Mouse (Mus musculus) lung, embryonic 15.5 days (tissue): ENCODE data around the gene Nfia. TPM values are rescaled to one million over a fixed set of nuclear protein-coding genes. Genes with fewer than 3 reads are reported as not detected.

Source experiments
- ATAC-seq: fragments of 200-750 bp; cut with Nextera tagmentation; 2 replicates; pipeline ENCODE4 v1.8.0; 2017; ENCODE audit warnings: moderate number of reproducible peaks, borderline replicate concordance; ENCODE audit not compliant: low FRiP score, low TSS enrichment; ENCODE audit errors: extremely low read depth
- H3K27ac ChIP-seq: fragments of 300-500 bp; sonication (generic); 2 replicates; pipeline ENCODE4 v1.5.1; 2015; ENCODE audit warnings: moderate library complexity, mild to moderate bottlenecking, inconsistent platforms
- H3K27me3 ChIP-seq: fragments of 300-500 bp; sonication (generic); 2 replicates; pipeline ENCODE4 v1.6.1; 2015; ENCODE audit warnings: inconsistent platforms
- H3K36me3 ChIP-seq: fragments of 300-500 bp; sonication (generic); 2 replicates; pipeline ENCODE4 v1.6.1; 2015; ENCODE audit warnings: inconsistent platforms
- H3K4me1 ChIP-seq: fragments of 300-500 bp; sonication (generic); 2 replicates; pipeline ENCODE4 v1.6.1; 2015; ENCODE audit warnings: inconsistent platforms
- H3K4me2 ChIP-seq: fragments of 300-500 bp; sonication (generic); 2 replicates; pipeline ENCODE4 v1.6.1; 2015; ENCODE audit warnings: inconsistent platforms, mild to moderate bottlenecking, moderate library complexity
- H3K4me3 ChIP-seq: fragments of 300-500 bp; sonication (generic); 2 replicates; pipeline ENCODE4 v1.5.1; 2015; ENCODE audit warnings: mild to moderate bottlenecking, inconsistent platforms
- H3K9ac ChIP-seq: fragments of 300-500 bp; sonication (generic); 2 replicates; pipeline ENCODE4 v1.6.1; 2015; ENCODE audit warnings: inconsistent platforms
- H3K9me3 ChIP-seq: fragments of 300-500 bp; sonication (generic); 2 replicates; pipeline ENCODE4 v1.6.1; 2016; ENCODE audit warnings: inconsistent platforms
- WGBS: fragments of 180-500 bp; shearing (Covaris S2); methylation state at CpG from one replicate; pipeline ENCODE4 v1.1.7; 2015; 5-methylcytosine and 5-hydroxymethylcytosine counted together
- polyA plus RNA-seq: library from polyadenylated mRNA; unstranded; fragments of >200 nt; fragmentation: Nextera tagmentation; extraction: Ambion mirVana; gene quantifications from 2 replicates; pipeline ENCODE4 v1.2.1, GENCODE M21; 2015

Gene Nfia
- polyA plus RNA-seq, 1 experiment from 2014 or later: 50.2 TPM

- Histone ChIP-seq H3K27me3 (no peaks in the 10 kb centered on the region), H3K4me3 (peak overlapping the region; percentile 51)
- 1% methylated on average over 40 of the region's 40 CpGs for WGBS
Observed at GRCm38 (mm10) chr4:97751483-97752251, 20.9 kb upstream of the Nfia start.

GRCm38 (mm10) chr4:97752276-97753010 lies 20.1 kb upstream of the Nfia start:
- H3K36me3 ChIP-seq: no peaks in the 10 kb centered on the region
- H3K9ac ChIP-seq: peak overlapping the region; percentile 60; the same call in 1 of the 2 replicates
- WGBS: 39% methylated on average over 5 of the region's 5 CpGs
- H3K9me3 ChIP-seq: no peaks in the 10 kb centered on the region
- H3K4me2 ChIP-seq: peak overlapping the region; percentile 96
- H3K4me3 ChIP-seq: peak overlapping the region; percentile 51
- H3K27me3 ChIP-seq: no peaks in the 10 kb centered on the region
- peak overlapping the region; percentile 93 for H3K27ac ChIP-seq
- H3K4me1 ChIP-seq: peaks cover 17% of the 10 kb centered on the region
- no peak for ATAC-seq

More at GRCm38 (mm10) chr4:97751483-97752251, 20.9 kb upstream of the Nfia start:
- Histone ChIP-seq H3K9ac (peak overlapping the region; percentile 60), H3K4me1 (peaks cover 17% of the 10 kb centered on the region), H3K9me3 (no peaks in the 10 kb centered on the region), H3K4me2 (peak overlapping the region; percentile 96), H3K36me3 (no peaks in the 10 kb centered on the region), H3K27ac (peak overlapping the region; percentile 93)
- peak; percentile 73 for ATAC-seq

DNA sequence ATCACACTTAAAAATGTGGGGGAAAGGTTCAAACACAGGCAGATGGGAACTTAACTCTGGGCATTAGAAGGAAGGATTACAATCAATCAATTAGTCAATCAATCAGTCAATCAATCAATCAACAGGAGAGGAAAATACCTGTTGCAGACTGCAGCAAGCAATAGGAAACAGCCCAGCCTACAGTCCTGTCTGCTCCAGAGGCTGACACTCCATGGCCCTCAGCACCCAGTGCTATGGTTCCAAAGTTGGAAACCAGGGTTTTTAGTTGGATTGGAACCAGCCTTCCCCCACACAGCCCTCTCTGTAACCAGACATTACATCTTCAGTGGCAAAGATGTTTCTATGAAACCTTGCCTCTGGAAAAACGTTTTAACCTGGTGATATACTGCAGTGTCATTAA lies 19.0 kb upstream of the Nfia start:
- Histone ChIP-seq H3K4me1 (peaks cover 21% of the 10 kb centered on the region), H3K4me2 (no peak overlapping the region), H3K36me3 (no peaks in the 10 kb centered on the region), H3K9ac (no peak overlapping the region), H3K27ac (no peak overlapping the region), H3K27me3 (no peaks in the 10 kb centered on the region), H3K4me3 (no peak overlapping the region), H3K9me3 (no peaks in the 10 kb centered on the region)
- no peak for ATAC-seq
- WGBS: 38% methylated on average over 1 of the region's 1 CpGs

- no peaks in the 10 kb centered on the region for H3K27me3 ChIP-seq
- no peak overlapping the region for H3K4me3 ChIP-seq
- H3K9ac ChIP-seq: no peak overlapping the region
- H3K9me3 ChIP-seq: no peaks in the 10 kb centered on the region
- peaks cover 24% of the 10 kb centered on the region for H3K4me1 ChIP-seq
- WGBS: 42% methylated on average over 12 of the region's 12 CpGs
- no peaks in the 10 kb centered on the region for H3K36me3 ChIP-seq
- ATAC-seq: no peak
- no peak overlapping the region for H3K4me2 ChIP-seq
- no peak overlapping the region for H3K27ac ChIP-seq
Observed at GRCm38 (mm10) chr4:97754241-97754640, 18.3 kb upstream of the Nfia start.

GRCm38 (mm10) chr4:97757207-97757977 lies 15.1 kb upstream of the Nfia start:
- Histone ChIP-seq H3K4me3 (peak overlapping the region; percentile 54), H3K9me3 (no peaks in the 10 kb centered on the region), H3K9ac (peak overlapping the region; percentile 36), H3K27me3 (no peaks in the 10 kb centered on the region), H3K27ac (peak overlapping the region; percentile 60), H3K36me3 (no peaks in the 10 kb centered on the region), H3K4me2 (peak overlapping the region; percentile 70), H3K4me1 (peaks cover 12% of the 10 kb centered on the region)
- ATAC-seq: peak; percentile 79
- under 1% methylated on average over 38 of the region's 38 CpGs for WGBS

DNA sequence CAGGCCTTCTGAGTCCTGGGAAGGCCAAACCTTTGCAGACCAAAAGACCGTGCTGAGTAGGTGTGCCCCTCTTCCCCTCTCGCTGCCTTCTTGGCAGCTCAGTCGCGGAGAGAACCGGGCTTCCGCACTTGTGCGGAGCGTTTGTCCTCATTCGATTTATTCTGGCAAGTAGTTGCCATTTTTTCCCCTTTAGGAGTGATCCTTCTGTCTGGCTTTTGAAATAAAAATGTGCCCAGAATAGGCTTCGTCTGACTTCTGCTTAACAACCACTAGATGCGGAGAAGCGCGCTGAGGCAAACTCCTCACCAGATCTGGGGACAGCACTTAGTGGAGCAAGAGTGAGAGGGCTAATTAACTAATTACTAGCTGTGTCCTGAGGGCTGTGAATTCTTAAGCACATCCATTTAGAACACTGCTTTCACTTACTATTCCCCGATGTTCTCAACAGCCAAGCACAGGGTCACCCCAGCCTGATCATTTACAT lies 14.5 kb upstream of the Nfia start:
- peak overlapping the region; percentile 54 for H3K4me3 ChIP-seq
- no peaks in the 10 kb centered on the region for H3K36me3 ChIP-seq
- no peaks in the 10 kb centered on the region for H3K27me3 ChIP-seq
- no peaks in the 10 kb centered on the region for H3K9me3 ChIP-seq
- peaks cover 7% of the 10 kb centered on the region; the same call in 1 of the 2 replicates for H3K4me1 ChIP-seq
- H3K9ac ChIP-seq: peak overlapping the region; percentile 36
- H3K4me2 ChIP-seq: peak overlapping the region; percentile 70
- peak overlapping the region; percentile 60 for H3K27ac ChIP-seq
- peak; percentile 58 for ATAC-seq
- 3% methylated on average over 14 of the region's 14 CpGs for WGBS

DNA sequence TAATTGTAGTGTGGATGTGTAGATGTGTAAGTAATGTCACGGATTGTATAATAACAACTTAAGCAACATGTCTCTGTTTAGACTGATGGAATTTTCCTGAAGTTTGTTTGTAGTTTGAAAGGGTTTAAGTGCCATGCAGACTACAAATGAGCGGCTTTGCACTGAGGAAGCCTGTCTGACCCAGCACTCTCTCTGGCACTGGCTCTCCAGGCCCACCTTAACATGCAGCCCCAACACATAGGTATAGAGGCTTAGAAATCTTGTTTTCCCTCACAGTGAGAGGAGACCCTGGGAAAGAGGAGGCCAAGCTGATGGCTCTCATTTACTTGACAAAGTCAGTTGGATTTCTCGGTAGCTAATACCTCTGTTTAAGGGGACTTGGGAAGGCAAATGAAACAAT lies 13.9 kb upstream of the Nfia start:
- WGBS: 59% methylated on average over 3 of the region's 3 CpGs
- peaks cover 7% of the 10 kb centered on the region; the same call in 1 of the 2 replicates for H3K4me1 ChIP-seq
- peak overlapping the region; percentile 70 for H3K4me2 ChIP-seq
- no peak overlapping the region for H3K27ac ChIP-seq
- H3K9ac ChIP-seq: peak overlapping the region; percentile 36; the same call in 1 of the 2 replicates
- no peaks in the 10 kb centered on the region for H3K27me3 ChIP-seq
- H3K4me3 ChIP-seq: peak overlapping the region; percentile 54
- no peaks in the 10 kb centered on the region for H3K9me3 ChIP-seq
- no peaks in the 10 kb centered on the region for H3K36me3 ChIP-seq
- no peak for ATAC-seq

GRCm38 (mm10) chr4:97764616-97765015 lies 7.9 kb upstream of the Nfia start:
- 23% methylated on average over 4 of the region's 4 CpGs for WGBS
- Histone ChIP-seq H3K27ac (no peak overlapping the region), H3K4me1 (no peaks in the 10 kb centered on the region), H3K4me2 (no peak overlapping the region), H3K9me3 (no peaks in the 10 kb centered on the region), H3K27me3 (no peaks in the 10 kb centered on the region), H3K36me3 (no peaks in the 10 kb centered on the region), H3K4me3 (no peak overlapping the region), H3K9ac (no peak overlapping the region)
- no peak for ATAC-seq

DNA sequence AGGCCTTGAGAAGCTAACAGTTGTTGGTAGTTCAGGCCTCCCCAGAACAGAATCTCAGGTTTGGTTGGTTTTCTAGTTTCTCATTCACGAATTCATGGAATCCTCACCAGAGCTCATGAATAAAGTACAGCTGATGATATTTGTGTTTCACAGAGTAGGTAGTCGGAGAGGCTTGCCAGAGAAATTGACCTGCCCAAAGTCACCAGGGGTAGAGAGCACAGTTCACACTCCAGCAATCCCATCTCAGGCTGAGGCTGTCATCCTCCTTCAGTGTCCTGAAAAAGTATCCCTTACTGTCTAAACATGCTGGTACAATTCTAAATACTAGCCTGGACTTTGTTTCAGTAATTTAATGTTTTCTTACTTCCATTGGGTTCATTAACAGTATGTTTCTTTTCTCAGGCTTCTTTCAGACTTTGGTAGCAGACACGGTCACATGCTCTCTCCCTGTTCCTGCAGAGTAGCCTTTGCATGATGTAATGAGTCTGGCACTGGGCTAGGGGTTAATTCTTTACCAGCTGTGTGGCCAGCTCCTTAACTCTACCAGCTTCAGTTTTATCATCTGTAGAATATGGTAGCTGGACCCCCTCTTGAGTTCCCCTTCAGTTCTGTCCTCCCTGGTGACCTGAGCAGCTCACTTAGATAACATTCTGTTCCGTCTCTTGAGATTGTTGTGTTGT lies 7.1 kb upstream of the Nfia start:
- H3K27ac ChIP-seq: no peak overlapping the region
- H3K4me2 ChIP-seq: no peak overlapping the region
- no peaks in the 10 kb centered on the region for H3K36me3 ChIP-seq
- H3K4me1 ChIP-seq: no peaks in the 10 kb centered on the region
- 68% methylated on average over 4 of the region's 4 CpGs for WGBS
- ATAC-seq: no peak
- H3K9me3 ChIP-seq: no peaks in the 10 kb centered on the region
- H3K27me3 ChIP-seq: no peaks in the 10 kb centered on the region
- no peak overlapping the region for H3K4me3 ChIP-seq
- H3K9ac ChIP-seq: no peak overlapping the region

GRCm38 (mm10) chr4:97766100-97766499 lies 6.4 kb upstream of the Nfia start:
- Histone ChIP-seq H3K4me3 (no peak overlapping the region), H3K27ac (no peak overlapping the region), H3K27me3 (no peaks in the 10 kb centered on the region), H3K4me2 (no peak overlapping the region), H3K4me1 (no peaks in the 10 kb centered on the region), H3K9me3 (no peaks in the 10 kb centered on the region), H3K9ac (no peak overlapping the region), H3K36me3 (no peaks in the 10 kb centered on the region)
- WGBS: 81% methylated on average over 3 of the region's 3 CpGs
- no peak for ATAC-seq

- Histone ChIP-seq H3K4me3 (no peak overlapping the region), H3K4me1 (peaks cover 4% of the 10 kb centered on the region), H3K9me3 (no peaks in the 10 kb centered on the region), H3K36me3 (no peaks in the 10 kb centered on the region), H3K27ac (no peak overlapping the region), H3K27me3 (no peaks in the 10 kb centered on the region), H3K4me2 (no peak overlapping the region), H3K9ac (no peak overlapping the region)
- 59% methylated on average over 4 of the region's 4 CpGs for WGBS
- no peak for ATAC-seq
Observed at GRCm38 (mm10) chr4:97767025-97767424, 5.5 kb upstream of the Nfia start.
